In the genomic region with DNA sequence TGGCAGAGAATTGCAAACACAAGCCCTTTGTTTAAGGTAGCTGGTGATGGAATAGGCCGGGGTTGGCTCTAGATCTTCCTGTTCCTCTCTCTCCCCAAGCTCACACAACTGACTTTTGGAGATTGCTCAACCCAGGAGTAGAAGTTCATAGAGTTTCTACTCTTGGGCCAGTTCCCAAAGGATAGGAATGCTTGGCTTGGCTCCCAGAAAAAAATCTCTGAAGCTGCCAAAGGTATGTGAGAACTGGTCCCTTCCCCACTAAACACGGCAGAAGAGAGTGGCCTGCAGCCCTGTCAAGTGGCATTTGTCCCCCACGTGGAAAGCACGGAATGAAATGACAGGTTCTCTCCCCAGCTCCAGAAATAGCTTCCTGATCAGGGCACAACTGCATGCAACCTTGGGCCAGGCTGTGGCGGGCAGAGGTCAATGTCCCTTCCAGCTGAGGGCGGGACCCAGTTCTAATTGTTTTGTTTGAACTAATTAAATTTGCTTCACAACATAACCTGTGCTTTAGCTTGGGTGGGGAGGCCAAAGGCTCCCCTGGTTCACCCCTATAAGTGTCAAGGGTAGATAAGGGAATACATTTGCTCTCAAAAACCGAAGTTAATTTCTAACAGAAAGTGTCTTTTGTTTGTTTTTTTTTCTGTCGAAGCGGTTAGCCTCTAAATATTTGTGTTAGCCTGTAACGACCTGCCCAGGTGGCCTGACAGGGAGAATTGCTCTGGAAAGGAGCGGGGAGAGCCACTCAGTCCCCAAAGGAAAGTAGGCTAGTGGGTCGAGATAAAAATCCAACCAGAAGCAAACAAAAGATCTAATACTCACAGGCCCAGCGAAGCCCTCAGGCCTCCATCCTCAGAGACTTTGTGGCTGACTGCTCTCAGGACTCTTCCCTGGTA, we compare ENCODE assay signal across 9 mouse cellular contexts.
DNase-seq lines count a peak whose midpoint lies in the region; ATAC-seq lines count a peak whose summit lies in the region.
"Had no signal": no experiment of that assay in that cellular context is flagged by ENCODE, and none has a peak within 500 bp of the region (broad histone marks: within the 10 kb centered on the region; RNA-seq: fewer than 3 reads in every experiment).

No protein-coding gene starts in this region.

- H3K36me3 ChIP-seq in neural tube, embryonic 13.5 days, result no peaks in the 10 kb centered on the region
- no peaks in the 10 kb centered on the region for H3K36me3 ChIP-seq in hindbrain, embryonic 13.5 days
- no peaks in the 10 kb centered on the region for H3K36me3 ChIP-seq in liver, embryonic 11.5 days (ENCODE audit: control insufficient read depth, insufficient read depth, low read length)
- H3K36me3 ChIP-seq: midbrain, embryonic 12.5 days had no signal

- no peaks in the 10 kb centered on the region for H3K9me3 ChIP-seq in neural tube, embryonic 13.5 days
- no peaks in the 10 kb centered on the region for H3K9me3 ChIP-seq in hindbrain, embryonic 13.5 days
- H3K9me3 ChIP-seq in liver, embryonic 11.5 days (ENCODE audit: control insufficient read depth, low read length), result no peaks in the 10 kb centered on the region
- H3K9me3 ChIP-seq: midbrain, embryonic 12.5 days had no signal

- no peaks in the 10 kb centered on the region for H3K27me3 ChIP-seq in neural tube, embryonic 13.5 days
- no peaks in the 10 kb centered on the region for H3K27me3 ChIP-seq in hindbrain, embryonic 13.5 days
- no peaks in the 10 kb centered on the region for H3K27me3 ChIP-seq in liver, embryonic 11.5 days (replicated peaks; ENCODE audit: control insufficient read depth, insufficient read depth, low read length)
- H3K27me3 ChIP-seq: midbrain, embryonic 12.5 days had no signal

- H3K4me2 ChIP-seq in neural tube, embryonic 13.5 days, result no peak overlapping the region
- H3K4me2 ChIP-seq in hindbrain, embryonic 13.5 days, result no peak overlapping the region
- H3K4me2 ChIP-seq in liver, embryonic 11.5 days, result no peak overlapping the region
- H3K4me2 ChIP-seq: midbrain, embryonic 12.5 days had no signal

- H3K9ac ChIP-seq in neural tube, embryonic 13.5 days, result no peak overlapping the region
- H3K9ac ChIP-seq in hindbrain, embryonic 13.5 days, result no peak overlapping the region
- no peak overlapping the region for H3K9ac ChIP-seq in liver, embryonic 11.5 days (ENCODE audit: low read depth, low read length)
- H3K9ac ChIP-seq: midbrain, embryonic 12.5 days had no signal

- no peak for ATAC-seq in neural tube, embryonic 13.5 days (ENCODE audit: low read depth)
- ATAC-seq in hindbrain, embryonic 13.5 days (ENCODE audit: low FRiP score), result no peak
- ATAC-seq in liver, embryonic 11.5 days (replicated peaks; ENCODE audit: low FRiP score), result no peak

- no peak overlapping the region for H3K4me3 ChIP-seq in neural tube, embryonic 13.5 days
- no peak overlapping the region for H3K4me3 ChIP-seq in hindbrain, embryonic 13.5 days
- no peak overlapping the region for H3K4me3 ChIP-seq in liver, embryonic 11.5 days (ENCODE audit: low read depth, low read length)
- H3K4me3 ChIP-seq: midbrain, embryonic 12.5 days had no signal

- WGBS in neural tube, embryonic 13.5 days, result 51% methylated on average over 13 of the region's 13 CpGs
- WGBS in hindbrain, embryonic 13.5 days, result 52% methylated on average over 13 of the region's 13 CpGs
- 37% methylated on average over 13 of the region's 13 CpGs for WGBS in liver, embryonic 11.5 days

- peaks cover 56% of the 10 kb centered on the region for H3K4me1 ChIP-seq in neural tube, embryonic 13.5 days (replicated peaks)
- peaks cover 50% of the 10 kb centered on the region for H3K4me1 ChIP-seq in hindbrain, embryonic 13.5 days (replicated peaks)
- H3K4me1 ChIP-seq in liver, embryonic 11.5 days (replicated peaks; ENCODE audit: control insufficient read depth, insufficient read depth, low read length), result peaks cover 71% of the 10 kb centered on the region

- peak overlapping the region; percentile 89 for H3K27ac ChIP-seq in neural tube, embryonic 13.5 days (replicated peaks)
- peak overlapping the region; percentile 82 for H3K27ac ChIP-seq in hindbrain, embryonic 13.5 days
- peak overlapping the region; percentile 30 for H3K27ac ChIP-seq in liver, embryonic 11.5 days (ENCODE audit: low read depth, low read length)
- H3K27ac ChIP-seq: midbrain, embryonic 12.5 days had no signal

- no peak for DNase-seq in neural tube, embryonic 10.5 days (ENCODE audit: extremely low spot score, low spot score)
- DNase-seq in fibroblast of lung, adult 2 months (ENCODE audit: low read depth), result peak; percentile 76
- no peak for DNase-seq in liver, embryonic 11.5 days (ENCODE audit: low spot score)
- peak; percentile 57 for DNase-seq in retina, postnatal 1 day
- no peak for DNase-seq in thymus, postnatal 25 days
- DNase-seq in left cerebral cortex, adult 9 months (ENCODE audit: low spot score in 2 of 2), result no peak

Comparison
In these comparisons a context has a peak if more than half of its experiments do, and no peak if none do; other contexts are left out.
1. H3K27ac ChIP-seq: peak in every context shown above with its lines; median percentile 89 in neural tube, embryonic 13.5 days; 82 in hindbrain, embryonic 13.5 days; 30 in liver, embryonic 11.5 days.
2. DNase-seq: peak in fibroblast of lung, adult 2 months (single experiment) and retina, postnatal 1 day (single experiment); none in neural tube, embryonic 10.5 days (single experiment), liver, embryonic 11.5 days (single experiment), thymus, postnatal 25 days (single experiment) and left cerebral cortex, adult 9 months (0 of 2).